Mouse (Mus musculus): ENCODE results near the gene Pskh1.

Gene Pskh1

DNA sequence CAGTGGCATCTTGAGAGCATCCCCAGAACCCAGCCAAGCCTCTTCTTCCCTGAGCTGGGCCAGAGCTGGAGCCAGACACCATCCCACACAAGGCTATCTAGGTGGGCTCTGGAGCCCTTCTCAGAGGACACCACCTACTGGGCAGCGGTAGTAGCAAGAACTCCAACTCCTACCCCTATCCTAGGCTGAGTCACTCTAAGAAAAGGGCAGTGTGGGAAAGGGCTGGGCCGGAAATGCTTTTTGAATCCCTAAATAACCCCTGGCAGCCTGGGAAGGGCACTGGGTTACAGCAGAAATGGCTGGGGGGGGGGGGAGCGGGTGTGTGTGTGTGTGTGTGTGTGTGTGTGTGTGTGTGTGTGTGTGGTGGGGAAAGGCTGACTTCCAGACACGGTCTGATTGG, 57.6 kb downstream of the Pskh1 start:
- DNase-seq (ENCODE audit: low read depth, low spot score) = no peak

DNA sequence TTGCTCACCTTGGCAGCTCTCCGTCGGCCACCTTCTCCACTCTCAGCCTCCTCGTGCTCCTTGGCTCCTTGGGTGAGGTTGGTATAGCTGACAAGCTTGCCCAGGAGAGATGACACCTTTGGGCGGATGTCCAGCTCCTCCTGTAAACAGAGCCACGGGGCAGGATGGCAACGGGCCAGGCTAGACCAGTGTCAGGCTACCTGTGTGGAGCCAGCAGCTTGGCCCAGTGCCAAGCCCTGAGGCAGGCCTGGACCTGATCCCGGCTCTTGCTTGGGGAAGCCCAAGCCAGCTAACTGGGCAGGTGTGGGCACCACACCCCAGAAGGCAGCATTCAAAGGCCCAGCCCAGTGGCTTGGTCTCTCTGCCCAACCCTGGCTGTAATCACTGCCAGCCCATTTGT, 59.1 kb downstream of the Pskh1 start:
- DNase-seq (ENCODE audit: low read depth, low spot score) = no peak

DNA sequence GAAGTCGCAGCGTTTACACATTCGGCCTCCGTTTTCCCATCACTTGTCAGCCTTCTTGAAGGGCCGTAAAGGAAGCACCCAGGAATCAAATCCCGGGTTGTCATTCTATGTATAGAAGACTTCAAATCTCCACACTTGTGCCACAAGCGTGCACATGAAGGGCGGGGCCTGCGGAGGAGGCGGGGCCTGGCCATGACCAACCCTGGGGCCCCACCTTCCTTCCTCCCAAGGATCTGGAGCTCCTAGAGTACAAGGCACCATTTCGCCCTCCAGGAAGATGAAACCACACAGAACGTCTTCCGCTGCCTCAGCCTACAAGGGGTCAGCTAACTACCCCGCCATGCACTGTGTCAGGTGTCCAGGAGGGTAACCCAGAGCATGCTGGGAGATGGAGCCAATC, 60.9 kb downstream of the Pskh1 start:
- no peak for DNase-seq (ENCODE audit: low read depth, low spot score)

DNA sequence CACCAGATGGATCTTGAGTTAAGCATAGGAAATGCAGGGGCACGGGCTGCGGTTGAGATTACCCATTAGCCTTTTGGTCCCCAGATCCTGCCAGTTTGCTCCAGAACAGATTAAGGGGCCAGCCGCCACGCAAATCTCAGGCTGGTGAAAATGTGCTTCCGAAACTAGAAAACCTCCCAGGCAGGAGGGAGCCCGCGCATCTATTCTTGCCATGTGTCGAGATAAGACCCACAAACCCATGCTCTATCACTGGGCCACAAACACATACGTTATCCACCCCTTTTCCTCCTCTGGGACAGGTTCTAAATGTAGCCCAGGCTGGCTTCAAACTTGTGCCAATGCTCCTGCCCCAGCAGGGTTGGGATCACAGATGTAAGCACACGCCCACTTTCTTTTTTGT, 61.3 kb downstream of the Pskh1 start:
- no peak for DNase-seq (ENCODE audit: low read depth, low spot score)

DNA sequence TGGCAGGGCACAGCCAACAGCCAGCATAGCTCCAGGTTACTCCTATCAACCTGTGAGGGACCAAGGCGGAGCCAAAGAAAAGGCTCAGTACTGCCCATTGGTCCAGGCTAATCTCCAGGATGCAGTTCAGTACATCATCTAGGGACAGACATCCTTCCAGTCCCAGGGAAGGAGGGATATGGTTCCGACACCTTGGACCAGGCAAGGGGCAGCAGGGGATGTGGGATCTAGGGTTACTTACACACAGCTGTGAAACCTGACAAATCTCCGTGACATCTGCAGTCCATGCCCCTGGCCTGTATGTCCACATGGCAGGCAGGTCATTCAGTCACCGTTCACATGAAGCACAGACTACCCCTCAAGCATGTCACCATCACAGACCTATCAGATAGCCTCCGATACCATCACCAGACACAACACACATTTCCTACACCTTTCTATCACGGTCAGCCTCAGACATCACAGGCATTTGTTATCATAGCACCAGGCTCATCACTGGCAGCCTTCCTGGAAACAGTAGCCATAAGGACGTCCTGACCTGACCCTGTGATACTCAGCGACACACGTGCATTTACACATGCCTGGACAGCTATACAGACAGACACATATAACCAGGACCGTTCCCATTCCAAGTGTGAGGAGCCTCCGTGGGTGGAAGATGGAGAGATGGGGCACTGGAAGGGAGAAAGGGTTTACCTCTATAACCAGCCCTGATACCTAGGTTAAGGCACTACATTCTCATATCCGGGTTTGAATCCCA, 64.4 kb downstream of the Pskh1 start:
- DNase-seq (ENCODE audit: low read depth, low spot score) = no peak

DNA sequence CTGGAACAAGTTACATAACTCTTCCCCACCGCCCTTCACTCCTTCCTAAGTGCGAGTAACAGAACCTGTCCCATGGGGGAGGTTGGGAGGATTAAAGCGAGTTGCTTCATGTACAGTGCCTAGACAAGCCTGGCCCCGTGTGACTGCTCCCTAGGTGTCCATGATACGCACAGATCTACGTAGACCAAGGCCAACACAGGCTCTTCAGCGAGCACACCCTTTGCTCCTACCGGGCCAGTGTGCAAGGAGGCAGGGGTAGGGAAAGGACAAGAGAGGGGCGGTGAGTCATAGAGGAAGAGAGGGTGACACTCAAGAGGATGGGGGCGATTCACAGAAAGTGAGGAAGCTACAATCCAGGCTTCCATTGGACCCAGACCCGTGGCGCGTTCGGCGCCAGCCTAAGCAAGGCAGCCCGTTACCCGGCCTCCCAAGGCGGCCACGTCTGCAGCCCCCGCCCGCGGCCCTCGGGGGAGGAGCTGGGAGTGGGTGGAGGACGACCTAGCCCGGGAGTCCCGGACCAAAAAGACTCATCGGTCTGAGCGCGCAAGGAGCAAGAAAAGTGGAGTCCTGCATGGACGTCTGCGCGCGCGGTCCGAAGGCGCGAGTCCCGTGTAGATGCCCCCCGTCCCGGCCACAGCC, 65.1 kb downstream of the Pskh1 start:
- DNase-seq (ENCODE audit: low read depth, low spot score) = peak; percentile 45

DNA sequence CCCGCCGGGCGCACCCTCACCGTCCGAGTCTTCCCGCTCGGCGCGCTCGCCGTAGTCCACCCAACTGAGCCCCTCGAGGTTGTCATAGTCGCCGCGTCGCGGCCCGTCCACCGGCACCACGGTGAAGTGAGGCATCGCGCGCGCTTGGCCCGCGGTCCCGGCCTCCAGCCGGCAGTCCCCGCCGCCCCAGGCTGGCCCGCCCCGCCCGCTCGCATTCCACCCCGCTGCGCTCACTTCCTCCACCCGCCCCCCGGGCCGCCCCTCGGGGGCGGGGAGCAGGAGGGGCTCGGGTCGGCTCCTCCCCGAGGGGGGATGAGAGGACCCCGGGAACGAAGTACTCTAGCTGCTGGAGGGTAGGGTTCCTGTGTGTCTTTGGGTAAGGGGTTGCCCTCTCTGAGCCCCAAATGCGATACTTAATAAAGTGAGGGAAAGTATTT, 65.7 kb downstream of the Pskh1 start, which contains the start of gene Slc12a4:
TSS of gene Slc12a4 (minus strand) at position 193 of the 437 bp plus-strand sequence.
- DNase-seq (ENCODE audit: low read depth, low spot score) = peak; percentile 74

DNA sequence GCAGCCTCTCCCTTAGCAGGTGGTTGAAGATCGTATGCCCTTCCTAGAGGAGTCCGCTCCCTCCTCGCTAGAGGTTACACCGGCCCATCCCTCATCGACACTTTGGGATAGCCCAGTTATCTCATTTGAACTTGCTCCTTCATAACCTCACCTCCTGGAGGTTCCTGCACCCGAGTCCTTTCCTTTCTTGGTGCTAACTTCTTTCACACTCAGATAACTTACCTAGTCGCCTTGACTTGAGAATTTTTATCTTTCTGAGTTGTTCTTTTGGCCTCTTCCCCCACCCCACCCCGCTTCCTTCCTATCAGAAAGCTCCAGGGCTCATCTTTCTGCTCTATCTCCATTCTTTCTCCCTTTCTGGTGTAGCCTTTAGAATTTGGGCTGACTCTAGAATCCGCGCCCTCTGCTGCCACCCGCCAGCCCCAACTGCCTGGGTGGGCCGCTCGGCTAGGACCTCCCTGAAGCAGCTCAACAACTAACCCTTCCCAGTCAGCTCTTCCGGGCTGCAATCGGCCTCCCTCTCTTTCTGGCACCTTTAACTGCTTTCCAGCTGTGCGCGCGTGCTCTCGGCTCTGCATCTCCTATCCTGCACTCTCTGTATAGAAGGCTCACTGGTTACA, 66.6 kb downstream of the Pskh1 start:
- DNase-seq (ENCODE audit: low read depth, low spot score) = peak; percentile 95

DNA sequence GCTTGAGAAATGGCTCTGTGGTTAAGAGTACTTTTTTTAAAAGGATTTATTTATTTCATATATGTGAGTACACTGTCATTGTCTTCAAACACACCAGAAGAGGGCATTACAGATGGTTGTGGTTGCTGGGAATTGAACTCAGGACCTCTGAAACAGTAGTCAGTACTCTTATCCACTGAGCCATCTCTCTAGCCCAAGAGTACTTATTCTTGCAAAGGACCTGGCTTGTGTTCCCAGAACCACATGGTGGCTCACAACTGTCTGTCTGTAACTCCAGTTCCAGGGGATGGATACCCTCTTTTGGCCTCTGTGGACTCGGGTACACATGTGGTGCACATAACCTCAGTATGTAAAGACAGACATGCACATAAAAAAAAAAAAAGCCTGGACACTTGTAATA, 69.1 kb downstream of the Pskh1 start:
- no peak for DNase-seq (ENCODE audit: low read depth, low spot score)

DNA sequence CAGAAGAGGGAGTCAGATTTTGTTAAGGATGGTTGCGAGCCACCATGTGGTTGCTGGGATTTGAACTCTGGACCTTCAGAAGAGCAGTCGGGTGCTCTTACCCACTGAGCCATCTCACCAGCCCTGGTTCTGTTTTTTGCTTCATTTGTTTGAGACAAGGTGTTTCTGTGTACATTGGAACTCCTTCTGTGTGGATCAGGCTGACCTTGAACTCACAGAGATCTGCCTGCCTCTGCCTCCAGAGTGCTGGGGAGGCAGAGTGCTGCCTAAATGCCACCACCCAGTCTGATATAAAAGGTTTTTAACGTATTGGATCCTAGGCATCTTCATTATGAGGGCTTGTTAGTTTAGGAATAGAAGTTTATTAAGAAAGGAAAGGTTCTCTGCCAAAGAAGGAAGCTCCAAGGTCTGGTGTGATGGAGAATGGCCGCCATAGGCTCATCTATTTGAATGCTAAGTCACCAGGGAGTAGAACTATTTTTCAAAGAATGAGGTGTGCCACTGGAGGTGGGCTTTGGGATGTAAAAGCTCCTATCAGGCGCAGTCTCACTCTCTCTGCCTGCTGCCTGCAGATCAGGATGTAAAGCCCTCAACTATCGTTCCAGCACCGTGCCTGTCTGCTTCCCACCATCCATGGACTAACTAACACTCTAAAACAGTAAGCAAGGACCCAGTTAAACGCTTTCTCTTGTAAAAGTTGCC, 70.9 kb downstream of the Pskh1 start:
- peak; percentile 90 for DNase-seq (ENCODE audit: low read depth, low spot score)

DNA sequence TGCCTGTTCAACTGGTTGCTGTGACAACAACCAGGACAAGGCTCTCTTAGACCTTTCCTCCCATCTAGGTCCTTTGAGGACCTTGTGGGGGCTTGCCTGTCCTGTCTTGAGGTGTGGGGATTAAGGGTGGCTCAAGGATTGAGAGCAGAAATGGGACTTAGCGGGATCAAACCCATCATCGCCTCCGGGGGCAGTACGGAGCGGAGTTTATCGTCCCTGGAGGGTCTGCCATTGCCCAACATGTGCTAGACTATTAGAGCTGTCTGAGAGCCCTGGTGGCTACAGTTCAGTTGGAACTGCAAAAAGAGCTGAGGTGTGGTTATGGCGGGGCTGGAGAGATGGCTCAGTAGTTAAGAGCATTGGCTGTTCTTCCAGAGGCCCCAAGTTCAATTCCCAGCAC, 75.1 kb downstream of the Pskh1 start:
- DNase-seq (ENCODE audit: low read depth, low spot score) = peak; percentile 87

DNA sequence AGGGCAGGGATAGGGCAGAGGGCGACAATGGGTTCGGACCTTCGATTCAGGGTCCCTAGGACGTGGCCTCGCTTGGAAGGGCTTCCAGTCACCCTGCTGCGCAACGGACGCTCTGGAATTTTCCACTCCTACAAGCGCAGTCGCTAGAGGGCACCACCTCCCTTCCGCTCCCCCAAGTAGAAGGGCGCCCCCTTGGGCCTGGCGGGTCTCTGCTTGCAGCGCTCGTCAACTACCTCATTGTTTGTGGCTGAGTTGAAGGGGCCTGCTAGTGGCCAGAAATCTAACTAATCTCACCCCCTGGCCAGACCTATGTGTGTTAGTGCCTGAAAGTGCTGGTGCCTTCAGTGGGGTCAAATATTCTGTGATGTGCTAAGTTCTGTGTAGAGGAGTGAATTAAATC, 79.1 kb downstream of the Pskh1 start, which contains the start of gene Dpep3:
TSS of gene Dpep3 (minus strand) at position 105 of the 400 bp plus-strand sequence.
- DNase-seq (ENCODE audit: low read depth, low spot score) = peak; percentile 72

DNA sequence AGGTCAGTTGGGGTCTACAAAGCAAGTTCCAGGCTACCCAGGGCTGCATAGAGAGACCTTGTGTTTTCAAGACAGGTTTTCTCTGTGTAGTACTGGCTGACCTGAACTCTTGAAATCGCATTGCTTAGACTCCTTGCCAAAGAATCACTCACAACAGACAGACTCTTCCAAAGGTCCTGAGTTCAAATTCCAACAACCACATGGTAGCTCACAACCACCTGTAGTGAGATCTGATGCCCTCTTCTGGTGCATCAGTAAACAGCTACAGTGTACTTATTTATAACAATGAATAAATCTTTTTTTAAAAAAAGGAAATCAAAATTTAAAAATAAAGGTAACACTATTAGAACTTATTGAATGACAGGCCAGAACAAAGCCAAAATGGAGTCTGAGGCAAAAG, 80.9 kb downstream of the Pskh1 start:
- DNase-seq (ENCODE audit: low read depth, low spot score) = no peak

Measured in ES-CJ7 (cell line).